Mouse (Mus musculus): ENCODE data around the gene Olfr170. TPM values are rescaled to one million over a fixed set of nuclear protein-coding genes. Genes with fewer than 3 reads are reported as not detected.
"Not testable (repeated sequence)": the region's sequence is repeated elsewhere in the genome, so short reads cannot be mapped to it uniquely, and the experiment has no call there.

Olfr170 gene
- total RNA-seq (2014; fragmentation: Nextera tagmentation) (not detected in 2 replicates), total RNA-seq (2017) (not detected in 2 replicates)

DNA sequence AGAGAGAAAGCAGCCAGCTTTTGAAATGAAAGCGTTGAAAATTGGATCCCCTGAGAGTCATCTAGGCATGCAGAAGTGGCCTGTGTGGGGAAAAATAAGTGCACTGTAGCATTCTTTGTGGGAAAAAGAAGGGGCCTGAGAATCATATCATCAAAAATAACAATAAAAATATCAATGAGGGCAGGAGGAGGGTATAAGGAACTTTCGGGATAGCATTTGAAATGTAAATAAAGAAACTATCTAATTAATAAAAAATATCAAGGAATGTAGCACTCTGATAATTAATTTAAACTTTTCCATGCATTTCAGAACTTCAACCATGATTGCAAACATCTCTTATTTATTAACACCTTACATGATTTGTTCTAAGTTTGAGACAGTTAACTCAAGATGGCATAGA is at the start of gene Olfr170:
Olfr170 (minus strand) TSS at position 101 of the 400 bp plus-strand sequence.
- ATAC-seq (replicated peaks; ENCODE audit: low FRiP score, low TSS enrichment, poor library complexity, severe bottlenecking), result not testable (repeated sequence)

DNA sequence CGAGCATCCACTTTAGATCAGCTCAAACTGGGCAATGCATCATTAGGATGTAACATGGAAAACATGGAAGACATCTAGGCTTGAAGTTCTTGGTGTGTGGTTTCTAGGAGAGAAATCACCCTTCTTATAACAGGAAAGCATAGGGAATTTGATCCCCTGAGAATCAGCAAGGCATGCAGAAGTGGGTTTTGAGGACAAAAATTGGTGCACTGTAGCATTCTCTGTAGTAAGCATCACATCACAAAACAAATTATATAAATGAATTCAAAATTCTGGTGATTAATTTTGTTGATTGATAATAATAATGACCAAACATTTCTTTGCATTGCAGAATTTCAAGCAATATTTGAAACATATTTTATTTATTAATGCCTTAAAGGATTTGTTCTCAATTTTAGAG is 18.1 kb upstream of the Olfr170 start, which contains the start of gene Olfr171:
Olfr171 (minus strand) TSS at position 101 of the 400 bp plus-strand sequence.
- ATAC-seq (replicated peaks; ENCODE audit: low FRiP score, low TSS enrichment, poor library complexity, severe bottlenecking), result no peak

DNA sequence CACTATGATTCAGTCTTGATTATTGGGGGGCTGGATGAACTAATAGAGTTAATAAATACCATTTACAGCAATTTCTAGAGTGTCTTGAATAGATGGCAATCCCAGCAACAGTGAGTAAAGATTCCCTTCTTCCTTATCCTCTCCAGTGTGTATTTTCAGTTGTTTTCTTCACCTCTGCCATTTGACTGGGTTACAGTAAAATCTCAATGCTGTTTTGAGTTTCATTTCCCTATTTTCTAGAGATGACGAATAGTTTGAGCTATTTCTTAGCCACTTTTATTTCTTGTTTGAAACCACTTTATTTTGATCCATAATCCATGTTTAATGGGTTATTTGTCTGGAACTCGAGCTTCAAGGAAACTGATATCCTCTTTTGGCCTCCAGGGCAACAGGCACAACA is 8.5 kb downstream of the Olfr170 start:
- ATAC-seq (replicated peaks; ENCODE audit: low FRiP score, low TSS enrichment, poor library complexity, severe bottlenecking), result no peak

GRCm38 (mm10) chr16:19571709-19572108 is 40.0 kb downstream of the Olfr170 start, which contains the start of gene Olfr169:
Gene Olfr169 (minus strand): TSS chr16:19571809.
- ATAC-seq (replicated peaks; ENCODE audit: low FRiP score, low TSS enrichment, poor library complexity, severe bottlenecking), result not testable (repeated sequence)

Other genes with a start within 250 kb of the Olfr170 start
- not detected in 2 replicates for gene Olfr165, start 188.7 kb downstream of the Olfr170 start, total RNA-seq (2014; fragmentation: Nextera tagmentation)
- gene Olfr165, start 188.7 kb downstream of the Olfr170 start, total RNA-seq (2017), result not detected in 2 replicates
- not detected in 2 replicates for gene Olfr166, start 128.2 kb downstream of the Olfr170 start, total RNA-seq (2014; fragmentation: Nextera tagmentation)
- gene Olfr166, start 128.2 kb downstream of the Olfr170 start, total RNA-seq (2017), result not detected in 2 replicates
- not detected in 2 replicates for gene Olfr167, start 89.6 kb downstream of the Olfr170 start, total RNA-seq (2014; fragmentation: Nextera tagmentation)
- not detected in 2 replicates for gene Olfr167, start 89.6 kb downstream of the Olfr170 start, total RNA-seq (2017)
- not detected in 2 replicates for gene Olfr168, start 76.3 kb downstream of the Olfr170 start, total RNA-seq (2014; fragmentation: Nextera tagmentation)
- gene Olfr168, start 76.3 kb downstream of the Olfr170 start, total RNA-seq (2017), result not detected in 2 replicates
- not detected in 2 replicates for gene Olfr169, start 40.1 kb downstream of the Olfr170 start, total RNA-seq (2014; fragmentation: Nextera tagmentation)
- not detected in 2 replicates for gene Olfr169, start 40.1 kb downstream of the Olfr170 start, total RNA-seq (2017)
- not detected in 2 replicates for gene Olfr171, start 18.0 kb upstream of the Olfr170 start, total RNA-seq (2014; fragmentation: Nextera tagmentation)
- gene Olfr171, start 18.0 kb upstream of the Olfr170 start, total RNA-seq (2017), result not detected in 2 replicates
- gene Lamp3, start 94.5 kb upstream of the Olfr170 start, total RNA-seq (2014; fragmentation: Nextera tagmentation), result not detected in 2 replicates
- gene Lamp3, start 94.5 kb upstream of the Olfr170 start, total RNA-seq (2017), result 0.08 TPM in 1 of 2 replicates, not detected in the other
- 1.1 and 2.0 TPM in 2 replicates for gene B3gnt5, start 148.3 kb upstream of the Olfr170 start, total RNA-seq (2014; fragmentation: Nextera tagmentation)
- 2.0 and 2.2 TPM in 2 replicates for gene B3gnt5, start 148.3 kb upstream of the Olfr170 start, total RNA-seq (2017)

Measured in megakaryocyte-erythroid progenitor cell, adult 5-6 weeks (primary cell).